Mouse (Mus musculus) liver, adult 10 weeks (tissue): Measurements from ENCODE around the gene Sppl2c. TPM values are rescaled to one million over a fixed set of nuclear protein-coding genes. Genes with fewer than 3 reads are reported as not detected.

ENCODE experiments used
- polyA plus RNA-seq: library from polyadenylated mRNA; stranded (reverse); fragments of 350-450 nt; fragmentation: Illumina TruSeq; extraction: RNeasy Lipid Tissue Mini Kit (QIAGEN cat#74804); gene quantifications from one replicate; pipeline ENCODE4 v1.2.3, GENCODE M21; 2014; ENCODE audit warnings: low read depth, low replicate concordance

The Sppl2c gene
- polyA plus RNA-seq, result not detected

DNA sequence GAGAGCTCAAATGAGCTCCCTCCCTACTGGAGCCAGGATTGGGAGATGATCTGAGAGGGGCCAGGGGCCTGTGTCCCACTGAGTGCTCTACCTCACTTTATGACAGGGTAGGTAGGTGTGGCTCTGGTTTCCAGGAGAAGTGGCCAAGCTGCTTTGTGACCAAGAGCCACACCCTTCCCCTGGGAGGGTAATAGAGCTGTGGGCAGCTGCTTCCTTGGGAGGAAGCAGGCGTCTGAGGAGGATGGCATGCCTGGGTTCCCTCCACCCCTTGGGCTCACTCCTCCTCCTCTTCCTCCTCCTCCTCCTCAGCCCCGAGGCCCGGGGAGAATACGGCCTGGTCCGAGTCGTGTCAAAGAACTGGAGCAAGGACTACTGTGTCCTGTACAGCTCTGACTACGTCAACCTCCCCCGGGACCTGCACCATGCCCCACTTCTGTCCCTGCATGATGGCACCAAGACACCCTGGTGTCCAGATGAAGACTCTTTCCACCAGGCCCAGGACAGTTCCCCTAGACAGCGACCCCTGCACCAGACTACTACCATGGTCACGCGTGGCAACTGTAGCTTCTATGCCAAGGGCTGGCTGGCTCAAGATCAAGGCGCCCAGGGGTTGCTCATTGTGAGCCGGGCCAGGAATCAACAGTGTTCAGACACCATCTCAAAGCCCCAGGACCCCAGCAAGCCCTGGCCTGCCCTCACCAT lies at the start of gene Sppl2c:
Sppl2c (plus strand) TSS at position 193 of the 702 bp plus-strand sequence.

DNA sequence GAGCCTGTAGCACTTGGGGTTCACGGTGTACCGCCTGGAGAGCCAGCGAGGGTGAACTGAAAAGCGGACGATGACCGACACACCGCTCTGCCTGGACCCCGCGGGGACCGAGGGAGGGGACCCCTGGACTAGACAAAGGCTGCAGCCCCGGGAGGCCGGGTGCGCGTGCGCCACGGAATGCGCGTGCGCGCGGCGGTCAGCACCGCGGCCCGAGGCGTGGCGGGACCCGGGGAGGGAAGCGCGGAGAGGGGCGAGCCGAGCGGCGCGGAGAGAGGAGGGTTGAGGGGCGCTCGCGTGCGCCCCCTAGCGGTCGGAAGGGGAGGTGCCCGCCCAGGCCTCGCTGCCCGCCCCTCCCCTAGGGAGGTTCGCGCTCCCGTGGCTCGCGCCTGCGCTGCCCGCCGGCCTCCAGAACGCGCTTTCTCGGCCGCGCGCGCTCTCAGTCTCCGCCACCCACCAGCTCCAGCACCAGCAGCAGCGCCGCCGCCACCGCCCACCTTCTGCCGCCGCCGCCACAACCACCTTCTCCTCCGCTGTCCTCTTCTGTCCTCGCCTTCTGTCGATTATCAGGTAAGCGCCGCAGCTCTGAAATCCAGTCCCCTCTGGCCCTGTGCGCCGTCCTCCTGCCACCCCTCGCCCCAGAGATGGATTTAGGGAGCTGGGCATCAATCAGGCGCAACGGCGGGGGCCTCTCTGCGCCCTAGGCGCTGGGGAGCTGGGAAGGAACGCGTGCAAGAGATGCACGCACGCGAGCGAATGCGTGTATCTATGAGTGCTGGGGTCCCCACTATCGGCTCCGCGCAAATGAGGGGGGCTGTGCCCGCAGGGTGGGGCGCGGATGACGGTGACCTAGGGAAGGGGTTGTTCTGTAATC lies 45.1 kb downstream of the Sppl2c start, which contains the start of gene Mapt:
Mapt (plus strand) TSS at position 350 of the 871 bp plus-strand sequence.

Other genes with a start within 250 kb of the Sppl2c start
- 7.7 TPM for gene Nsf, start 232.3 kb upstream of the Sppl2c start, polyA plus RNA-seq
- gene Arf2, start 219.6 kb upstream of the Sppl2c start, polyA plus RNA-seq, result 9.6 TPM
- not detected for gene Crhr1, start 53.5 kb upstream of the Sppl2c start, polyA plus RNA-seq
- gene Mapt, start 45.1 kb downstream of the Sppl2c start, polyA plus RNA-seq, result 0.66 TPM